Comparison of ENCODE assay signal across 9 mouse cellular contexts in the genomic region with DNA sequence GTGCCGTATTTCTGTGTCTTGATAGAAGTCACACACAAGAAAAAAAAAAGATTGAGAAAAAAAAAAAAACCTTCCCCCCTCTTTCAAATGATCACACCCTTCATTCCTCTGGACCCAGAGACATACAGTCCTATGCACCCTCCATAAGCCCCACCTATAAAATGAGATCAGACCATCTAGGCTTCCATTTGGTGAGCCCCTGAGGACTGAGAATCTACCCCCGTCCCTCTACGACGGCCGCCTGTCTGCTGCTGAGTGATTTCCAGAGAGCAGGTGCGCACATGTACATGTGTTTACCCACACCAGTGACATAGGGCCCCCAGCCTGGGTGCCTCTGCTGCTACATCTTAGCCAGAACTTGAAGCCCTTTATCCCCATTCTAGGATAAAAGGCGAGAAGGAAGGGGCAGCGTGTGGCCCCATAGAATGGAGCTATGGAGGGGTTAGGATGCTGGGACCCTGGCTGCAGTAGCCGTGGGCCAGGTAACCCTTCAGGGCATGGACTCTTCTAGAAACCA. TPM values are rescaled to one million over a fixed set of nuclear protein-coding genes. Genes with fewer than 3 reads are reported as not detected.
DNase-seq lines count a peak whose midpoint lies in the region; ATAC-seq and TF ChIP-seq lines count a peak whose summit lies in the region.
"Had no signal": no experiment of that assay in that cellular context is flagged by ENCODE, and none has a peak within 500 bp of the region (broad histone marks: within the 10 kb centered on the region; RNA-seq: fewer than 3 reads in every experiment).

No protein-coding gene starts in this region.

- no peaks in the 10 kb centered on the region for H3K9me3 ChIP-seq in intestine, embryonic 15.5 days
- no peaks in the 10 kb centered on the region for H3K9me3 ChIP-seq in midbrain, embryonic 15.5 days

- peaks cover 9% of the 10 kb centered on the region for H3K4me1 ChIP-seq in testis, adult 2 months (ENCODE audit: control insufficient read depth, insufficient read depth, low read length)
- peaks cover 30% of the 10 kb centered on the region for H3K4me1 ChIP-seq in intestine, embryonic 15.5 days (replicated peaks)
- H3K4me1 ChIP-seq in midbrain, embryonic 15.5 days = peaks cover 10% of the 10 kb centered on the region

- WGBS in intestine, embryonic 15.5 days = 44% methylated on average over 9 of the region's 9 CpGs
- WGBS in midbrain, embryonic 15.5 days = 31% methylated on average over 9 of the region's 9 CpGs

- no peaks in the 10 kb centered on the region for H3K36me3 ChIP-seq in testis, adult 2 months (ENCODE audit: control insufficient read depth, insufficient read depth, low read length)
- H3K36me3 ChIP-seq in intestine, embryonic 15.5 days = peaks cover 29% of the 10 kb centered on the region
- H3K36me3 ChIP-seq in midbrain, embryonic 15.5 days (replicated peaks) = peaks cover 30% of the 10 kb centered on the region

- no peak for ATAC-seq in intestine, embryonic 15.5 days
- ATAC-seq in midbrain, embryonic 15.5 days (replicated peaks) = 0 out of 2 replicates have a peak, but pooled peaks have one; percentile 28

- no peak for TF ChIP-seq CTCF in testis, adult 2 months (IDR thresholded peaks at IDR 0.05; ENCODE audit: control insufficient read depth, insufficient read depth, insufficient replicate concordance, low read depth, low read length)

- peak; percentile 26 for DNase-seq in cerebellum, adult 11 months
- DNase-seq in cerebellum, postnatal 4 days (ENCODE audit: low spot score in 2 of 2) = no peak
- no peak for DNase-seq in testis, postnatal 14 days (ENCODE audit: low spot score)
- DNase-seq in urinary bladder, postnatal 25 days (ENCODE audit: low spot score) = no peak
- DNase-seq in c-Kit-positive CD71-positive TER-119-positive erythroid progenitor cells, embryonic 14.5 days (ENCODE audit: low spot score) = no peak

- no peak overlapping the region for H3K4me3 ChIP-seq in testis, adult 2 months (ENCODE audit: control insufficient read depth, low read depth, low read length)
- no peak overlapping the region for H3K4me3 ChIP-seq in intestine, embryonic 15.5 days (replicated peaks)
- H3K4me3 ChIP-seq in midbrain, embryonic 15.5 days = no peak overlapping the region

- peak overlapping the region; percentile 63 for H3K4me2 ChIP-seq in intestine, embryonic 15.5 days (replicated peaks)
- no peak overlapping the region for H3K4me2 ChIP-seq in midbrain, embryonic 15.5 days

- no peak for TF ChIP-seq POLR2A in testis, adult 2 months (IDR thresholded peaks at IDR 0.05; ENCODE audit: control insufficient read depth, low read depth, low read length)

- H3K27me3 ChIP-seq in testis, adult 2 months (ENCODE audit: control insufficient read depth, insufficient read depth, low read length) = no peaks in the 10 kb centered on the region
- H3K27me3 ChIP-seq in intestine, embryonic 15.5 days (replicated peaks) = no peaks in the 10 kb centered on the region
- H3K27me3 ChIP-seq in midbrain, embryonic 15.5 days (replicated peaks) = no peaks in the 10 kb centered on the region

- peak overlapping the region; percentile 23; the same call in 1 of the 2 replicates for H3K27ac ChIP-seq in testis, adult 2 months (ENCODE audit: control insufficient read depth, insufficient read depth, low read depth, low read length)
- no peak overlapping the region for H3K27ac ChIP-seq in intestine, embryonic 15.5 days
- H3K27ac ChIP-seq in midbrain, embryonic 15.5 days = no peak overlapping the region

- no peak overlapping the region for H3K9ac ChIP-seq in intestine, embryonic 15.5 days
- no peak overlapping the region for H3K9ac ChIP-seq in midbrain, embryonic 15.5 days

RNA-seq across cellular contexts. Expression of a gene that starts 27.8 kb away (rescaled TPM):
- 8.4 and 9.1 TPM in 2 replicates for polyA plus RNA-seq in testis, adult 2 months (2012; rRNA removed)
- polyA plus RNA-seq in intestine, embryonic 15.5 days (2015; fragmentation: Nextera tagmentation; extraction: Ambion mirVana) = 7.5 and 7.8 TPM in 2 replicates
- polyA plus RNA-seq in midbrain, embryonic 15.5 days (2015; fragmentation: Nextera tagmentation; extraction: Ambion mirVana) = 12.5 and 13.0 TPM in 2 replicates

RNA-seq across cellular contexts. Expression of a gene that starts 51.3 kb away (rescaled TPM):
- polyA plus RNA-seq in testis, adult 2 months (2012; rRNA removed) = 8.6 and 11.2 TPM in 2 replicates
- polyA plus RNA-seq in intestine, embryonic 15.5 days (2015; fragmentation: Nextera tagmentation; extraction: Ambion mirVana) = 1.3 TPM in 2 replicates
- polyA plus RNA-seq in midbrain, embryonic 15.5 days (2015; fragmentation: Nextera tagmentation; extraction: Ambion mirVana) = not detected in 2 replicates
- polyA plus RNA-seq: erythroblast, embryonic 14.5 days had no signal

RNA-seq across cellular contexts. Expression of a gene that starts 55.6 kb away (rescaled TPM):
- polyA plus RNA-seq in testis, adult 2 months (2012; rRNA removed) = 2.2 and 4.3 TPM in 2 replicates
- 1.2 TPM in 2 replicates for polyA plus RNA-seq in intestine, embryonic 15.5 days (2015; fragmentation: Nextera tagmentation; extraction: Ambion mirVana)
- not detected in 2 replicates for polyA plus RNA-seq in midbrain, embryonic 15.5 days (2015; fragmentation: Nextera tagmentation; extraction: Ambion mirVana)
- polyA plus RNA-seq: erythroblast, embryonic 14.5 days had no signal
